Mouse (Mus musculus) splenic B cell, adult 2 months (primary cell): ENCODE measurements around the gene Zfr2.
"Not testable (repeated sequence)": the region's sequence is repeated elsewhere in the genome, so short reads cannot be mapped to it uniquely, and the experiment has no call there.

Source experiments
- DNase-seq: peaks from one replicate; pipeline ENCODE4 v3.0.0-alpha.2; 2011; ENCODE audit warnings: low read depth, low spot score
- H3K27me3 ChIP-seq: 2 replicates; pipeline ENCODE4 v1.6.1; 2012; ENCODE audit warnings: mild to moderate bottlenecking, low read length, moderate library complexity, mixed read lengths; ENCODE audit not compliant: control insufficient read depth, poor library complexity, insufficient read depth, severe bottlenecking
- H3K36me3 ChIP-seq: 2 replicates; pipeline ENCODE4 v1.6.1; 2012; ENCODE audit warnings: mild to moderate bottlenecking, low read length, moderate library complexity, mixed read lengths; ENCODE audit not compliant: control insufficient read depth, poor library complexity, insufficient read depth, severe bottlenecking

The Zfr2 gene

GRCm38 (mm10) chr10:81223731-81224130, 9.2 kb upstream of the Zfr2 start:
- H3K27me3 ChIP-seq, DNase-seq, H3K36me3 ChIP-seq: not testable (repeated sequence)

GRCm38 (mm10) chr10:81229735-81230437, 3.1 kb upstream of the Zfr2 start:
- H3K27me3 ChIP-seq = no peaks in the 10 kb centered on the region
- no peaks in the 10 kb centered on the region for H3K36me3 ChIP-seq
- no peak for DNase-seq

DNA sequence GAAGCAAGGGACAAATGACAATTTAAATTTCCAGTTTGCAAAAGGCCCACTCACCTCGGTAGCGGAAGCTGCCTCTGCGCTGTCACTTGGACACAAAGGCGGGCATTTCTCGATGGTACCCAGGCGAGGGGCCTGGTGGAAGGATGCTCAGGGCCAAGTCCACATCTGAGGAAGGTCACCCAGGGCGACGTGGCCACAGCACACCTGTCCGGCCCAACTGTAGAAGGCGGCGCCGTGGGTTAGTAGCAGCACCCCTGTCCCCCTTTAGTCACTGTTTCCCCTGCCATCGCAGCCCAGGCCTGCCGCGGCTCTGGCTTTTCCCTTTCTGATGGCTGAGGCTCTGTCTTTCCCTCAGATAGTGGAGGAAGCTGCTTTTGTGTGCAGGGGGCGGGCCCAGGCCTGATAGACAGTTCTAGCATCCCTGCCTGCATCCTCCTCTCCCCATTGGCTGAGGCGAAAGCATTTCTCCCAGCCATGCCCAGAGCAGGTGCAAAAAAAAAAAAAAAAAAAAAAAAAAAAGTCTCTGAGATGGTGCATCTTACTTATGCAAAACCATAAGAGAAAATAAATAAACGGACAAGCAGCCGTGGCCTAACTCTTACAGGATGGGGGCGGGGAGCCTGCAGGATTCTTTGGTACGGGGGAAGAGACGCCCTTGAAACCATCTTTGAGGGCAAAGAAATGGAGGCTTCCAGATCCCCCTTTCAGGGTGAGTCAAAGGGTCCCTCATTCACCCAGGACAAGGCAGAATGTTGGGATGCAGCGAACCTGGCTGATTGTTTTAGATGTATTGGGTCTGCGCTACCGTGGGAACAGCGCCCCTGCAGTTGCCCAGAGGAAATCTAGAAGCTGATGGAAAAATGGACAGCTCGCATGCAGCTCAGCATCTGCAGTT, 2.3 kb upstream of the Zfr2 start, which contains the start of gene Atcay:
TSS of gene Atcay (minus strand) at position 396 of the 895 bp plus-strand sequence.
- Histone ChIP-seq H3K27me3 (no peaks in the 10 kb centered on the region), H3K36me3 (no peaks in the 10 kb centered on the region)
- peak; percentile 46 for DNase-seq

DNA sequence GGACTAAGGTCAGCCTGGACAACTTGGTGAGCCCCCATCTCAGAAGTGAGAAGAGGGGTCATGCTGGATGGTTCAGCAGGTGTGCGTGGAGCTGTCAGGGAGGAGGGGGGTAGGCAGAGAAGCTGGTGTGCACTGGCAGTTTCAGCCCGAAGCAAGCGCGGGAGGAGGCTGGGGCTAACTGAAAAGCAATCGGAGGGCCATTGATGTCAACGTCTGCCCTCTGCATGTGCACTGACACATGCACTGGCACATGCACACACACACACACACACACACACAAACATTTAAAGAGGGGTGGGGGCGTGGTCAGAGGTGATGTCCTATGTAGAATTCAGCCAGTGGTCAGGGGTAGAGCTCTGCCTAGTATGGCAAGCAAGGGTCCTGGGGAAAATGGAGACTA, 1.5 kb upstream of the Zfr2 start:
- DNase-seq = no peak
- Histone ChIP-seq H3K27me3 (no peaks in the 10 kb centered on the region), H3K36me3 (no peaks in the 10 kb centered on the region)

- H3K36me3 ChIP-seq = no peaks in the 10 kb centered on the region
- no peak for DNase-seq
- H3K27me3 ChIP-seq = no peaks in the 10 kb centered on the region
These were observed 251 bp downstream of the Zfr2 start for GRCm38 (mm10) chr10:81233226-81233585.

DNA sequence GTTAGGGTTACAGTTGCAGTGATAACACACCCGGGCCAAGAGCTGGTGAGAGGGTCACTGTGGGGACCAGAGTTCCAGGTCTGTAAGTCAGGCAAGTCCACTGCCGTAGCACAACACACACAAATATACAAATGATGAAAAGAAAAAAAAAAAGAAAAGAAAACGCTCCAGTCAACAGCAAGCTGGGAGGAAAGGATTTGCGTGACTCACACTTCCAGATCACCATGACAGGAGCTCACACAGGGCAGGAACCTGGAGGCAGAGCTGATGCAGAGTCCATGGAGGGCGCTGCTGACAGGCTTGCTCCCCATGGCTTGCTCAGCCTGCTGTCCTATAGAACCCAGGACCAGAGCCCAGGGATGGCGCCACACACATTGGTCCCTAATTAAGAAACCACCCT, 1.3 kb downstream of the Zfr2 start:
- H3K27me3 ChIP-seq = no peaks in the 10 kb centered on the region; the same call in 1 of the 2 replicates
- no peaks in the 10 kb centered on the region for H3K36me3 ChIP-seq
- DNase-seq = no peak

DNA sequence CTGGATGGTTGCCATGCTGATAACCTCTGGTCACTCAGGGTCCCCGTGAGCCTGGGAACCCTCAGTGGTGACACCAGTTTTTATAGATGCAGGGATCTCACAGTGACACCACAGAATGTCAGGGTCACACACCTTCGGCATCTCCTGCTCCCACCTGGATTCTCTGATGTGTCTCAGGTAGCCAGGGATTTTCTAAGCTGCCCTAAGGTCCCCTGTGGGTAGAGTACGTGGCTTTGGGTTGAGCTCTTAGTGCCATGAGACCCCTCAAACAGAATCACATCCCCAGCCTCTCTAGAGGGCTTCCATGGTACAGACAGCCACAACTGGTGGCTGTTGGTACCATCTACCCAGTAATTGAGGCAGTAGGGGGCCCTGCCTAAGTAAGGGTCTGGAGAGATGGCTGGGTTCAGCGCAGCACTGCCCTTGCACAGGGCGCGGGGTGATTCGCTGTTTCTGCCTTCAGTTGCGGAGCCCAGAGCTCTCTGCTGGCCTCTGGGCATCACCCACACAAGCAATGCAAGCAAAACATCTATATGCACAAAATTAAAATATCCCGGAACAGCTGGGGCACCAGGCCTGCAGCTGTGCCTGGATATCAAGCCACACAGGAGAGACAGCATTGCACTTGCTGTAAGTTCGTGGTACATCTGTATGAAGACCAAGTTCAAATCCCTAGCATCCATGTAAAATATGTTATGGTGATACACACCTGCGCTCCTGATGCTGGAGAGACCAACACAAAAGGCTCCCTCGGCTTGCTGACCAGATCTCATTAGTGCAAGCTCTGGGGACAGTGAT, 3.7 kb downstream of the Zfr2 start:
- DNase-seq = no peak
- no peaks in the 10 kb centered on the region; the same call in 1 of the 2 replicates for H3K27me3 ChIP-seq
- no peaks in the 10 kb centered on the region for H3K36me3 ChIP-seq

GRCm38 (mm10) chr10:81238618-81239017, 5.7 kb downstream of the Zfr2 start:
- no peaks in the 10 kb centered on the region for H3K36me3 ChIP-seq
- no peaks in the 10 kb centered on the region; the same call in 1 of the 2 replicates for H3K27me3 ChIP-seq
- DNase-seq = no peak

DNA sequence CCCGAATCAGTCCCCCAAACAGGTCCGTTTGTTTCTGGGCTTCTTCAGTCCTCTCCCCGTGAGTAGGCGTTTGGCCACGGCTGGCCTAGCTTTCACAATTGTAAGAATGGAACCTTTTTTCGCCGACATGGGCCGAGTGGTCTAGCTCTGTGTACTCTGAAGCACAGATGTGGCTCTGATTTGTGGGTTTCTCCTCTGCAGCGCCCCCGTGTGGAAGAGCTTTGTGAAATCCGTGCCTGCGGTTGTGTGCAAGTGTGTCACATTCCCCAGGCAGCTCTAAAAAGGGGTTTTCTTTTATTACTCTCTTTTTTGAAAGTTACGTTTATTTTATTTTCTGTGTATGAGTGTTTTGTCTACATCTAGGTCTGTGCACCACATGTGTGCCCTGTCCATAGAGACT, 7.9 kb downstream of the Zfr2 start:
- no peaks in the 10 kb centered on the region for H3K36me3 ChIP-seq
- peak; percentile 82 for DNase-seq
- no peaks in the 10 kb centered on the region; the same call in 1 of the 2 replicates for H3K27me3 ChIP-seq

DNA sequence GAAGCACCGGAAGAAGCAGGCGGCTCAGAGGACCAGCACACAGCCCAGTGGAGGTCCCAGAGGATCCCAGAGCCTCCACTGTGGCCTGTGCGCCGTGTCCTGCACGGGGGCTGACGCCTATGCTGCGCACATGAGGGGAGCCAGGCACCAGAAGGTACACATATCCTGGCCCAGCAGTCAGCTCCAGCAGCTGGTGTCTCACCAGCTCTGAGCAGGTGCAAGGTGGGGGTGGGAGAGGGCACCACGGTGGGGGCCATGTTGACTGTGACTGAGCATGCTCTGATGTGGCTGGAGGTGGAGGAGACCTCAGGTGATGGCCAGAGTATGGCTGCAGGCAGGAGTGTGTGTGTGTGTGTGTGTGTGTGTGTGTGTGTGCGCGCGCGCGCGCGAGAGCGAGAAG, 9.1 kb downstream of the Zfr2 start:
- Histone ChIP-seq H3K27me3 (no peaks in the 10 kb centered on the region; the same call in 1 of the 2 replicates), H3K36me3 (no peaks in the 10 kb centered on the region)
- no peak for DNase-seq

DNA sequence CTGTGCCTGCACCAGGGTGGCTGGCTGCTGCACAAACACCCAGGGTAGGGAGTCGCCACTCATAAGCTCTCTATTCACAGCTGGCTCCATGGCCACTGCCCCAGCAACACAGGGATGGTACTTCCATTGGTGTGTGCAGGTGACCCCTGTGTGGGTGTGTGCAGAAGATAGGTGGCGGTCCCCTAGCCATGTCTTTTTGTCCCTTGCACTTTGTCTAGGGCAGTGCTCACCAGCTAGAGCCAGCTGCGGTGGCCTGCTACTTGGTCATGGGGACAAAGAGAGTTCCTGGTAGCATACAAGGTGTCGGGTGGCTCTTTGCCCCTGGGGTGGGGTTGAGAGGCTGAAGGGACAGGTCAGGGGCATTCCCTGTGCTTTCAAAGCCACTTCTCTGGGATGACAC, 11.2 kb downstream of the Zfr2 start:
- DNase-seq = no peak

GRCm38 (mm10) chr10:81244595-81244994, 11.6 kb downstream of the Zfr2 start:
- Histone ChIP-seq H3K27me3 (no peaks in the 10 kb centered on the region), H3K36me3 (no peaks in the 10 kb centered on the region)
- DNase-seq = peak; percentile 87

More for the DNA sequence above, 11.2 kb downstream of the Zfr2 start:
- H3K27me3 ChIP-seq = no peaks in the 10 kb centered on the region; the same call in 1 of the 2 replicates
- H3K36me3 ChIP-seq = no peaks in the 10 kb centered on the region

DNA sequence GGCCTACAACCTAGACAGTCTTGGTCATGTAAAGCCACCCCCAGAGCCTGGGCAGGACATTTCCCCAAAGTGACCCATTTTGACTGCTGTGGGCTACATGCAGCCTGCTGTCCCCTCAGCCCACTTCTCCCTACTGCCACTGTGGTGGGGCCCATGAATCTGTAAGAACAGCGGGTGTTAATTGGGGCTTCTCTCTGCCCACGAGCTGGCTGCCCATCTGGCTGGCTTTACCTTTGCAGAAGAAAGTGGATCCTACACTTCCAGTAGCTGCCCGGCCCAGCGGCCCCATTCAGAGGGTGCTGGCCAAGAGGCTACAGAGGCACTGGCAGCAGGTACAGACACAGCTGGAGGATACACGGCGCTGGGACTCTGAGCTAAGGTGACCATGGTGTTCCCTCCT, 12.2 kb downstream of the Zfr2 start:
- no peaks in the 10 kb centered on the region for H3K27me3 ChIP-seq
- no peaks in the 10 kb centered on the region for H3K36me3 ChIP-seq
- DNase-seq = no peak

DNA sequence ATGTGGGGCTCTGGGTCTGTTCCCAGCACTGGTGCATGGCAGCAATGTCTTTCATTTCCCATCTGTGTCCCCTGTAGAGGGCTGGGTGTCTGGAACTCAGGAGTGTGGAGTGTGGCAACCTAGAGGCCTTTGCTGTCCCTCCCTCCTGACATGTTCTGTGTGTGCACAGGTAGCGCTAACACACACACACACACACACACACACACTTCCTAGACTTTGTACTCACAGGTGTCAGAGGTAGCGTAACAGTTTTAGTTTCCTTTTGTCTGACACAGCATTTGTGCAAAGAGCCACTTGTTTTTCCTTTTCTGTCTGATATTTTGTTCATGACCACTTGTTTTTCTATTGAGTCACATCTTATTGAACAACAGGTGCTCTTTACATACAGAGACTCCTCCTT, 14.8 kb downstream of the Zfr2 start:
- no peak for DNase-seq

More for the DNA sequence above, 14.8 kb downstream of the Zfr2 start:
- Histone ChIP-seq H3K36me3 (no peaks in the 10 kb centered on the region), H3K27me3 (no peaks in the 10 kb centered on the region)
